Mouse (Mus musculus): ENCODE results near the gene Plac1.

Plac1 gene

DNA sequence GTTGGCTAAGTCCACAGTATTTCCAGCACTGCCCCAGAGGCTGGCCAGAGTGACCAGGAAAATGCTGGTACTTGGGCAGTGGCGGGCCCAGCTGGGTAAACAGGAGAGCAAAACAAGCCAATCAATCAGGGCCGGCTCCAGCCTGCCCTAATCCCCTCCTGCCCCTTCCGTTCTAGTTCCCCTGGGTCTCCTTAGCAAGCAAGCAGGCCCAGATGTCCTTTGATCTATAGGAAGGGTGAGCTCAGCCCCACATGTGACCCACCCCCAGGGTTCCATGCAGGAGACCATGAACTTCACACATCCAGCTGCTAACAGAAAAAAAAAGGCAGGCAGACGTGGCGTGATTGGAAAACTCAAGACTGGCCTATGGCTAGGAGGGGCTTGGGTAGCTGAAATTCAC is 43.5 kb downstream of the Plac1 start:
- no peak for DNase-seq

DNA sequence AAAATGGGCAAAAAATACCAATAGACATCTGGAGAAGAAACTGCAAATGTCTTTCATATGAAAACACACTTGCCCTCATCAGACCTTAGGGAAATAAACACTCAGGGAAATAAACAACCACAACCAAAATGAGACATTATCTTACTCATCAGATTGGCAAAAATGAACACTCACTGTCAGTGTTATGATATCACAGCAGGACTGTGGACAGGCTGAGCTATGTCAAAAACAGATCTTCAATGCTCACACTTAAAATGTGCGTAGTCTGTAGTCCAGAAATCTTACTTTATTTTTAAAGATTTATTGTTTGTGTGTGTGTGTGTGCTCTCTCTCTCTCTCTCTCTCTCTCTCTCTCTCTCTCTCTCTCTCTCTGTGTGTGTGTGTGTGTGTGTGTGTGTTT is 51.2 kb downstream of the Plac1 start:
- no peak for DNase-seq

DNA sequence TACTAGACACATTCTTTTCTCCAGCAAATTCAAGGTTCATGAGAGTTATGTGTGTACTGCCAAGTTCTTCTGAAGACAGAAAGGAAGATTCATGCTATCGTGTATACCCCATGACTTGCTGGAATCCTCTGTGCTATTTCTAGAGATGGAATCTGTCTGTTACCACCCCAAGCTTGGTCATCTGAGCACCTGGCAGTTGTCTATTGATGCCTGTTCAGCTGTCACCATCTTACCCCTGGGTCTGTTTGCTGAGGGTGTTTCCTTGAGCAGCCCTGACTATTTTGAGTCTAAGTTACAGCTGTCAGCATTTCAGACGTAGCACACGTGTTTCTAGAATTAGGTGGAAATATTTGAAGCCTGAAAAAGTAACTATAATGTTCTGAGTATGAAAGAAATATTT is 60.1 kb downstream of the Plac1 start:
- no peak for DNase-seq

DNA sequence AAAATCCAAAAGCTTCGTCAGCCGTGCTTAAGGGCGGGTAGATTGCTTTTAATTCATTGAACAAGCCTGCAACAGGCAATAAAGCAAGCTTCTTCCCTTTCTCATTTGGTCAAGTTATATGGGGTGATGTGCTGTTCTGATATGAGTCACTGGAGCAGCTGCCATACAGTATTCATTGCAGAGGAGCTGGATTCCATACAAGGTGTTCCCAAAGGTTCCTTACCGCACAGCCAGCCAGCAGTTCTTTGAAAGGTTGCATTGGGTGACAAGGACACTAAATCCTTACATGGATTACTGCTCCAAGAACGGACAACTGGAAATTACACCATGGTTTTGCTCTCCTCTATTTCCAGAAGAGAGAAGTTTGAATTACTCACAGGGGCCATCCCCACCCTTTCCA is 63.6 kb downstream of the Plac1 start:
- no peak for DNase-seq

DNA sequence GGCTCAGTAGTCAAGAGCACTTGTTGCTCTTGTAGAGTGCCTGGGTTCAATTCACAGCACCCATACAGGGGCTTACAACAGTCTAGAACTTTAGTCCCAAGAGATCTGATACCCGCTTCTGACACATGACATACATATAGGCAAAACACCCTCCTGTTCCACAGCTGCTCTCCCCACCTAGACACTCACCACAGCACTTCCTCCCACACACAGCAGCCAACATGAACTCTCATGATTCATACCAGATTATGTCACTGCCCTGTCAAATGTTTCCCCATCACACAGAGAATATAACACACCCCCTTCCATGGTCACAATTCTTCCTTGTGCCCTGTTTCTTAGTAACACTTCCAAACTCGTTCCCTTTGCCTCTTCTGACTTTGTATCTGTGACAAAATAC is 71.3 kb downstream of the Plac1 start:
- no peak for DNase-seq

DNA sequence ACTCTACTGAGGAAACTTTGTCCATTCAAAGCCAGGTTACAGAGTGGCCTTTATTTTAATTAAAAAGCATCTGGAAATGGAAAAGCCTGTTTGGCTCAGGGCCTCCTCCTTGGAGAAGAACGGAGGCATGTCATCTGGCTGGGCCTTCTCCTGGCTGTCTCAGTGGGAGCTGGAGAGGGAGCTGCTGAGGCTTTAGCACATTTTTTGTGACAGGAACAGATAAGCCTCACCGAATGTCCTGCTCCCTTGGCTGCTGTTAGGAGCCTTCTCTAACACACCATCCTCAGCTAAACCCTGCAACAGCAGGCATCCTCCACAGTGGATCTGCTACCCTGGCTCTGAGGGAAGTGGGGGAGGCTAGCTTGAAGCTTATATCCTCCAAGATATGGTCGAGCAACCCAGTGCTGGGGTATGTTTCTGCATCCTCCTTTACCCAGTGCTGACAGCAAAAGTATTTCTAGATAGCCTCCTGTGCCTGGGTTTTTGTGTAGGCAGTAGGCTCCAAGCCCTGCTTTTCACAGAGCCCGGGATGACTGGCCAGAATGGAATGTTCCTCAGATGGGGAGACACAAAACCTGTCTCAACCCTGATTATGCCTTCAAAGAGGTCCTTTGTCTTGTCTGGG is 72.9 kb downstream of the Plac1 start:
- DNase-seq: peak; percentile 6

DNA sequence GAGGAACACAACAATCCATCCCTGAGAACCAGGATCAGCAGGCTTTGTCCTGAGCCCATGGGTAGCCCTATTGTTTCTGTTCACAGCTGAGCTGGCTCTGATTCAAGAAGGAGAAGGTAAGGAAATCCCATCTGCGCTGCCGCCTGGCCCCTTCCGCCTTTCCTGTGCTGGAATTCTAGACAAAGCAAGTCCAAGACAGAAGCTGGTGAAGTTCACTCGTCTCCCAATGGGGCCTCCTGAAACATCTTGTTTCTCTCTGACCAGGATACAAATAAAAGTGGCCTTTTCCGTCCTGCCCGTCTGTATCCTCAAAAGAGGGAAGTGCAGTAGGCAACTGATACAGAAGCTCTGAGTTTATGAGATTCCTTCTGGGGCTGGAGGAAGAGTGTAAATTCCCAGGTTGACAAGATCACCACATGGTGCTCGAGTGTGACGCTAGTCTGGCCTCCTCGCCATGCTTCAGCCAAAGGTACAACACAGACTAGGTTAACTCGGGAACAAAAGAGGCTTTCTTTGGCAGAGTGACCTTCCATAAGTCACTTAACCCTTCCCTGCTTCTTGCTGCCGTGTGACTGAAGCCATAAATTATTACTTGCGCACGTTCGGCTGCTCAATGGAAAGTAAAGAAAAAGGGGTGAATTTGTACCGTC is 73.5 kb downstream of the Plac1 start:
- no peak for DNase-seq

DNA sequence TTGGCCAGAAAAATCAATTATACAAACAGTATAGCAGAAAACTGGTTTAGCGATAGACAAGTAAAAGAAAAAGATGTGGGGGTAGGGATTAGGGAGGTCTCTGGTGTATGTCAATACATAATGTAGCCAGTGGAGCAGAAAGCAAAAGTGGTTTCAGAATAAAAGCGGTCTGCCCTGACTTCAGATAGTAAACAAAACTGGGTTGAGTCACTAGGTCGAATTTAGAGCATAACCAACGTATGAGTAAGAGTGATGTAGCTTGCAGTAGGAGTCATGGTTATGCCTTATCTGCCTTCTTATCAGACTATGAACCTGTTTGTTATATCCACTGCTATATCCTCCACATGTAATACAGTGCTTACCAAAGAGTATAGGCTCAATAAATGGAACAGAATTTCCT is 77.3 kb downstream of the Plac1 start:
- no peak for DNase-seq

DNA sequence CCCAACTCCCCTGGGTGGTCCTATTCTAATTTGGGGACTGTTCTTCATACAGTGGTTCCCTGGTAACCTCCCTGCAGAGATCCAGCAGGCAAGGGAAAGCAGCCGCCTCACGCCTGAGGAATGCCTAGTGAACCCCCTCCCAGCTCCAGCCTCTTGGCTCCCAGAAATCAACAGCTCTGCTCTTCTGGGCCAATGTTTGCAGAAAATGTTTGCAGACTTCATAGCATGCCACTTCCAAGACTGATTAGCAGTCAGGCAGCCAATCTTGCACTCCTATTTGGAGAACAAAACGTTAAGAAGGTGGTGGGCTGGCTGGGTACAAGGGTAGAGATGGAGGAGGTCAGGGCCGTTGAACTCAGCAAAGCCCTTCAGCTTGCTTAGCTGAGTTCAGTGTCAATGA is 78.3 kb downstream of the Plac1 start:
- no peak for DNase-seq

DNA sequence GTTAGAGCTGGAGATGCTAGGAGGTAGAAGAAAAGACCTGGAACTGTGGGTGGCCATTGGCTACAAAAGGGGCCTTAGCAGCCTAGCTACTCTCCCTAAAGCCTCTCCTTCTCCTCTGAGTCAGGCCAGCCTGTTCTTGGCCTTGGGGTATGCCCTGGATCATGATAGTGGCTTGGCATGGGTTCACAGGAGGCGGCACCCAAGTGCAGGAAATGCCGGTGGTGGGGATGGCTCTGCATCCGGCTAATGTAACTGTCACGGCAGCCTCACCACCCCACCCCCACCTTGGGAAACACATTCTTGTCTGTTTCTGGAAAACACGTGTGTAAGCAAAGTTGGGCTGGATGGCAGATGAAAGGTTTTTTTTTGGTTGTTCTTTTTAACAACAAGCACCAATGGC is 78.8 kb downstream of the Plac1 start:
- DNase-seq: peak; percentile 29

DNA sequence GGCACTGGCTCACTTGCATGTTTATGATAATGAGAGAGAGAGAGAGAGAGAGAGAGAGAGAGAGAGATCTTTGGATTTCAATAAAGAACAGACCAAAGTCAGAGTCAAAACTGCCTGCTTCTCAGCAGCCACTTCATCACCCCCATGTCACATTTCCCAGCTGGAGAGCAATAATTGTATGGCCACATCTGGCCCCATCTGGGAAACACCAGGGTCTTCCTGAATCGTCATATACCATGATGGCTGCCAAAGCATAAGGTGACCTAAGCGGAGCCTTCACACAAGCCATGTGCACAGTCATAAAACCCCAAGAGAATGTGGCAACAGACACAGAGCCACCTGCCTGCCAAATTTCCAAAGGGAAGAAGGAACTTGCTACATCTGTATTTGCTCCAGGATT is 91.9 kb downstream of the Plac1 start:
- no peak for DNase-seq

DNA sequence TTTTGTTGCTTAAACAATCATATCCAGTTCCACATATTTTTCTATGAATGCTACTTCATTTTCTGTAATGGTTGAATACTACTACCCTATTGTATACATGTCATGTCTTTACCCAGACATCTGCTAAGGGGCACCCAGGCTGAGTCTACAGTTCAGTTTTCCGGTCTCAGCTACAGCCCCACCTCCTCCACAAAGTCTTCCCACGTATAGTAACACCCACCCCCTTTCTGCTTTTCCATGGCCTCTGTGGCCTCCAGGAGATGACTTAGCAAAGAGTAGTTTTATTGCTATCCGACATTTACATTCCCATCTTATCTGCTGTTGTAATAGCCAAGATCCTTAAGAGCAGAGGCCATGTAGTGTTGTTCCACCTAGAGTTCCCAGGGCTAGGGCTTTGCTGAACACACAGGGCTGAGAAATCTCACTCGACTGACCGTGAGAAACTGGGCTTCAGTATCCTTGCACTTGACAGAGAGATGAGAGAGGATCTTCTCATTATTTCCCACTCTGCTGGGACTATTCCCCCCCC is 93.5 kb downstream of the Plac1 start:
- no peak for DNase-seq

DNA sequence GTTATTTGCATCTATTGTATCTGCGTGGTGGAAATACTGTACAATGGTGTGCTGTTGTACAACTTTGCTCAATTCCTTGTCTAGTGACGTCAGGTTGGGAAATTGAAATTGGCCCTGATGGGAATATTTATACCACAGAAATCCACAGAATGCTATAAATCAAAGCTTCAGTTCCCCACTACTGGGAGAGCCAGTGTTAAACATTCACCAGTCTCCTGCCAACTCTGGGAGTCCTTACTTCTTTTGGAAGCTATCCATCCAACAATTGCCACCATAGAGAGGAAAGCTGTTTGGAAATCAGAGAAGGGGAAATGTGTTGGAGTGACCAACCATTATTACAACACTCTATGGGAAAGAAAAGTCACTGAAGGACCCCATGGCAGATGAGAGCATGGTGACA is 100.3 kb downstream of the Plac1 start:
- DNase-seq: no peak

DNA sequence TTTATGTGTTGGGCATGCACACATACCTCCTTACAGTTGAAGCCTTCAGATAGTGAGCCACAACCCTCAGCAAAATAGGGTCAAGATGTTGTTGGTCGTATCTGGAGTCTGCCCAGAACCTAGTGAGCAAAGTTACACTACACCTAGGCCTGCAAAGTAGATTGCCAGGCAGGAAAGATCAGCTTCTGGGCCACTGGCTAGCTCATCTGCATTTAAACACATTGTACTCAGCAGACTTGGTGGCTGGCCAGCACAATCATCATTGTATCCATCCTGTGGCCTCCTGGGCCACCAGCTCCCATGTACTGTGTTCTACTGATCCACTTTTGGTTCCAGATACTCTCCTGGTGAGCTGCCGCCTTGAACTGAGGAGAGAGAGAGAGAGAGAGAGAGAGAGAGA is 102.8 kb downstream of the Plac1 start:
- no peak for DNase-seq

DNA sequence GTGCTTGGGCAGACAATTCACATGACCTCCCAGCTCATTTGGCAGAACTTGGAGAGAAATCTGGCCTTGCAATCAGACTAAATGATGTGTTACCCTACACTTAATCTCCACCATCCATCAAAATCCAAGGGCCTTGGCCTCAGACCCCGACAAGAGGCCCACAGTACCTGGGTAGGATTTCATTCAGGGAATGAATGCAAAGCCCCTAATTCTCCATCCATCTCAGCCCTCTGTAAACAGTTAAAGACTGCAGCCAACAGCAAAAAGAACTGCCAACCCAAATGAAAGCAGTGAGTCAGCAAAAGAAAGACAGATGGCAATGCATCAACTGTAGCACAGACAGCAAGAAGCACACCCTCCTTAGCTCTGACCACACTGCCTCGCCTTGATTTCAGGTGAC is 110.4 kb downstream of the Plac1 start:
- DNase-seq: no peak

DNA sequence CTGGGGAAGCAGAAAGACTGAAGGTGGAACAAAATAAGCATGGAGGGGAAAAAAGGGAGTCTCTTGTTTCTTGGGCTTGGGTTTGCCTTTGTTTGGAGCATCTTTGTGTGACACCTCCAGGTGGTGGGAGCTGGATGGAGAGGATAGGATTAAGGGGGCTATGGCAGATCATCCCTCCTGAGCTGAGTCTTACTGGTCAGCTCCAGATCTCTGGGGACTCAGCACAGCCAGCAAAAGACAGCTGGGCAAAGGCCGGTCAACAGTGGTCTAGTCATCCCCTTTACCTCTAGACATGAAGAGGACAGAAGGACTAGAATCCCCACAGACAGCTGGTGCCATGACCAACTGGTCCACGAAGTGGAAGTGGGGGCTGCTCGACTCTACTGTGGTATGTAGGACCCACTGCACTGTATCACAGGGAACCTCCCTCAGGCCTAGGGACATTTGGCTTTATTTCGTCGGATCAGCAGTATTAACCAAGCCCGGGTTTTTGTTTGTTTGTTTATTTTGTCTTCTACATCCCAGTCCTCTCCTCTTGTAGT is 113.3 kb downstream of the Plac1 start:
- DNase-seq: no peak

DNA sequence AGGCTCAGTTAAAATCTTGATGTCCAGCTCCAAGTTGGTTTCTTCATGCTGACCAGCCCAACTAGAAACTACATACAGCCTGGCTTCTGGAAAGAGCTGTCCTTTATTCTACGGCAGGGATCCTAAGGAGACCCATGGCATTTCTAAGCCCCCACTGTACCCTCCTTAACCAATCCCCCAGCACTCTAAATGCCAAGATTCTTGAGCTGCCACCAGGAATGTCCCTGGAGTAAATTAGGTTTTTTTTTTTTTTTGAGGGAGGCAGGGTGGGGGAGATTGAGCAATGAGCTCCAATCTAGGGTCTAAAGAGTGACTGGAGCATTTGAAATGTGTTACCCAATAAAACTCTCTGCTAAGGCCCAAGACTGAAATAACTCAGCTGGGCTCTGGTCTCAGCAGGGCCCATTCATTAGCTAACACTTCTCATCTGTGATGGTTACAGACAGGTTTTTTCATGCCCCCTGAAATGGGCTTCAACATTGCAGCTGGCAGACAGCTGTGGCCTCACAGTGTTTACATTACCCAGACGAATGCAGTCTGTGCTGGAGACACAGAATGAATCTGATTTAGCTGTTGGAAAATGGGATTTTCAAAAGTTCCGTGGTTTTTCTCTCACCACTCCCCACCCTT is 114.0 kb downstream of the Plac1 start:
- DNase-seq: no peak

DNA sequence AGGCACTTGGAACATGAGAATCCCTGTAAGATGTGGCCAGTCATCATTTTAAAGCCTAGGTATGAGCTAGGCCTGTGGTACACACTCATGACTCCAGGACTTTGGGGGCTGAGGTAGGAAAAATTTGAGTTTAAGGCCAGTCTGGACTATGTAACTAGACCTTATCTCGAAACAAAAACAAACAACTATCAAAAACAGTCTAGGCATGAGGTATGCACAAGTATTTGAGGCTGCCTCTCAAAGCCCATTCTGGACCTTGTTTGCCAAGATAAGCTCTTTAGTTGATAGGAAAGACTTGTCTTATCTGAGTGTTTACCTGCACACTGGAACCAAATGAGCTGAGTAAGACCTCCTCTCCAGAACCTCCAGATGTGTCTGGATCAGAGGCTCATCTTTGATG is 116.3 kb downstream of the Plac1 start:
- DNase-seq: no peak

DNA sequence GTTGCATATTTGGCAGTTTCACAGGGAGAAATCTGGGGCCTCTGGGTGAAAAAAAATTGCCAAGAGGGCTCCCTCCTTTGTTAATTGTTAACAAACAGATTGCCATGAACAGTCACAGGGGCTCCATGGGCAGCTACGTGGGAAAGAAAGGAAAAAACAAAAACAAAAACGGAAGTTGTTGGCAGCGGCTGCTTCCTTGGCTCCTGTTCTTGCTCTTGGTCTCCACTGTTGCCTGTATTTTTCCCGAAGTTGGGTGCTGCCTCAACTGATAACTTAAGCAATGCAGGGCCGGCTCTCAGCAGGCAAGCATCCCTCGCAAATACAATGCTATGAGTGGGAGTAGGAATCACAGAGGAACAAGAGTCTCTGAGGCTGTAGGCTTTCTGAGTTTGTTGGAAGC is 121.3 kb downstream of the Plac1 start:
- DNase-seq: no peak

DNA sequence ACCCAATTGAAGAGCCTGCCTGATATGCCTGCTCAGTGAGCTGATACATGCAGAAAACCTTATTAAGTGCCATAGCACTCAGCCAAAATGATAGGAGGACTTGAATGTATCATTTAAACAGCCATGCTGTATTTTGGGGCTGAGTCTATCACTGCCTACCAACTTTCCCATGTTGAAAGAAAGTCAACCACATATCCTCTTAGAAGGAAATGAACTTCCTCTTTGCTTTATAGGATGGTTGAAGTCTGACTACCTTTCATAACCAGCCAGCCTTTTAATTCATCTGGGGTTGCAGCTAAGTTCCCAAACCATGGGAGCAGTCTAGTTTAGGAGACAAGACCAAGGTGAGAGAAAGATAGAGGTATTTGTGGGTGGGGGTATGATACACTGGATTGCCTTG is 121.9 kb downstream of the Plac1 start:
- no peak for DNase-seq

DNA sequence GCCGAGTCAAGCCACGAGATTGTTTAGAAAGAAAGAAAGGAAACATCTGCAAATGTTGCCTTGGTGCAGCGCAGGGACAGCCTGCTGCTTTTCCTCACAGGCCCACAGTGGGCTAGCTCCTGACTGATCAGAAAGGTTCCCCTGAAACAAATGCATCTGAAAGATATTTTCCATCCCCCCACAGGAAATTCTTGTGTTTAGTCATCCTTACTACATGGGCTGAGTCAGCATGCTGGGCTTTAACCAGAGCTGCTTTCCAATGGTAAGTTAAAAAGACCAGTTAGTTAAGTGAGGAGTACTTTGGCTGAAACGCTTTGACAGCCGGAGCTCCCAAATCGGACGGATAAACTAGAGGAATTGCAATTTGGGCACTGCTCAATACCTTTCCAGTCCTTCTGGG is 124.9 kb downstream of the Plac1 start:
- no peak for DNase-seq

DNA sequence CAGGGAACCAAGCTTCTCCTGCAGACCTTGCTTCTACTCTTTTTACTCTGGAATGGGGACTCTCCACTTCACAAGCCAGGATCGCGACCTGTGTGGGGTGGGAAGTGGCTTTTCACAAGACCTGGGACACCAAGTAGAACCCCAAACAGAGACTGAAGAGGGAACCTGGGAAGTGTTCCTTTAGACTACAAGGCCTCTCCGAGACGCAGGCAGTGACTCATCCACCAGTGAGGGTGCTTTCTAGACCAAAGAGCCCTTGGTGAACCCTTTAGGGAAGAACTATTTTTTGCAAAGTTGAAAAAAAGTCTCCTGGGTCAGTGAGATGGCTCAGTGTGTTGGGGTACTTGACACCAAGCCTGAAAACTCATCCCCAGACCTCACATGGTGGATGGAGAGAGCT is 129.8 kb downstream of the Plac1 start:
- no peak for DNase-seq

DNA sequence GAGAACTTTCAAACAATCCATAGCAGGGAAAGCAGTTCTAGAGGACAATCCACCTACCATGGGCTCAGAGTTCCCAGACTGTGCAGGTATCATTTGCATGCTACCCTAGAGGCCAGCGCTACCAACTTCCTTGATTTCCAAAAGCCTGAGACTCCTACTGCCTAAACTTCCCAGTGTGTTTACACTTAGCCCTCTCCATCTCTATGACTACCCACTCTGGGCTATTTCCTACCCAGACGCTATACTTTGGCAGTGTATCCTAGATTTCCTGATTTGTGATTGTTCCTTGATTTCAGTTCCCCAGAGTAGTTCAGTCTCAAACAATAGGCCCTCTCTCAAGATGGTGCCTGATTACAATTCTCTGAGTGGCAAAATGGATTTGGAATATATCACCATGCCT is 132.8 kb downstream of the Plac1 start:
- DNase-seq: no peak

DNA sequence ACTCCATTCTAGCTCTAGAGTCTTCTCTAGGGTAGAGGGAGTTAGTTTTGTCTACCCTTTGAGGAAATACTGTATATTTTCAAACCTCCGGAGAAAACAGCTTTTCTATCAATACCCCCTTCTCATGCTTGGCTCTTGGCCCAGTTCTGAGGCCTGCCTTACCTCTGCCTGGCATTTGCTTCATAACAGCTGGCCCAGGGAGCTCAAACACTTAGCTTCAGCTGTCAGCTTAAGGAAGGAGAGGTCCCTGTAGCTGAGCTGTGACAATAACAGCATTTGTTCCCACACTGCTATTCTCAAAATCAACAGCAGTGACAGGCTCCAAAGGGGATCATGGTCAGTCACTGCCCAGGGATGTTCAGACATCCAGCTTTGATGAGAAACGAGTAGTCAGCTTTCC is 138.7 kb downstream of the Plac1 start:
- DNase-seq: no peak
